Mouse (Mus musculus) C2C12 (cell line): ENCODE data around the gene B9d2.

Source experiments
- CTCF ChIP-seq: IDR thresholded peaks from one replicate; pipeline ENCODE4 v1.5.1; 2011; ENCODE audit not compliant: control insufficient read depth, insufficient read depth, insufficient read length
- FOSL1 ChIP-seq: IDR thresholded peaks from one replicate; pipeline ENCODE4 v1.8.0; 2011; ENCODE audit warnings: mild to moderate bottlenecking, low read length; ENCODE audit not compliant: poor library complexity, insufficient read depth, severe bottlenecking
- MAX ChIP-seq: IDR thresholded peaks from one replicate; pipeline ENCODE4 v1.6.1; 2011; ENCODE audit warnings: mild to moderate bottlenecking, control low read depth
- MYOD1 ChIP-seq: IDR thresholded peaks from one replicate; pipeline ENCODE4 v1.6.1; 2011; ENCODE audit warnings: low read depth; ENCODE audit not compliant: control insufficient read depth, insufficient read length
- USF1 ChIP-seq: IDR thresholded peaks from one replicate; pipeline ENCODE4 v1.6.1; 2011; ENCODE audit warnings: low read depth, mild to moderate bottlenecking, control low read depth, moderate library complexity

- TF ChIP-seq MYOD1 (peak; percentile 87), CTCF (no peak), USF1 (no peak), FOSL1 (no peak), MAX (no peak)
Observed at GRCm38 (mm10) chr7:25636373-25636772, 44.2 kb upstream of the B9d2 start.
